Mouse (Mus musculus) liver, adult 2 months (tissue): ENCODE measurements around the gene Col5a1.

Source experiments
- CTCF ChIP-seq: fragments of 200-500 bp; IDR thresholded peaks from 2 replicates; pipeline ENCODE4 v1.5.1; 2011; ENCODE audit warnings: low read depth, low read length, control low read depth
- POLR2A ChIP-seq: fragments of 200-500 bp; IDR thresholded peaks from 2 replicates; pipeline ENCODE4 v1.6.1; 2011; ENCODE audit warnings: low read length, control low read depth; ENCODE audit not compliant: insufficient read depth; ENCODE audit errors: extremely low read depth

GRCm38 (mm10) chr2:28024416-28024815 is 138.2 kb downstream of the Col5a1 start:
- TF ChIP-seq POLR2A (no peak), CTCF (no peak)
